Mouse (Mus musculus): Measurements from ENCODE around the gene Gm20517.

Gm20517 gene

DNA sequence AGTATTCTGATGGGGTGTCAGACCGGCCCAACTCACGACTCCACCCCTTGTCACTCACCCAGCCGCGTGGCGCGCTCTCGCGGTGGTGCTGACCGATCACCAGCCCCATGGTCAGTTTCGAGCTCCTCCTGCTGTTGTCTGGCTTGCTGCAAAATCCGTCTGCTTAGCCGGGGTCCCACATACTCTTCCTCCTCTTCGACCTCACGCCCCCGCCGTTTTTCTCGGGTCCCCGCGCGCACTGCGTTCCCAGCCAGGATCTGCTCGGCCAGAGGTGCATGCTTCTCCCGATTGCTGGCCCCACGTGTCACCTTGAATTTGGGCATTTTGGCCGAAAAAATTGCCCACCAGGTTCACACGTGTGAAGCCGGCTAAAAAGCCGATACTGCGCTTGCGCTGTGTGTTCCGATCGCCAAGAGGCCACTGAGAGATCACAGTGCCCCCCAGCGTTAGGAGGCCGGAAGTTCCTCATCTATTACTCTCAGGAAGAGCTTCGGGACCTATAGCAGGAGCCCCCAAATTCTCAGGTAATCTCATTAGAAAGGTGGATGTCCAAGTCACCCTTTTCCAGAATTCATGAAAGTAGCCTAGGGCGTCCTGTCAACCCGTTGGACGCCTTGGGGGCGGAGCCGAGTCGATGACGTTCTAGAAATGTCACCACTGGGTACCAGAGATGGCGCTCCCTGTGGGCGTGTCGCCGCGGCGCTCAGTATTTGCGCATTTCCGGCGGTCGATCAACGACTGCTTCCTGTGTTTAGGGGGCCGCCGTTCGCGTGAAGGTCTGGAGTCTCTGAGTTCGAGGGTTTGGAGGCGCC, at the start of gene Gm20517, which contains the start of the genes Bysl and Med20:
Gene Gm20517, plus strand, starts transcription at position 741 of the 812 bp plus-strand sequence.
Gene Bysl, minus strand, starts transcription at position 644 of the 812 bp plus-strand sequence.
Gene Med20, plus strand, starts transcription at position 734 of the 812 bp plus-strand sequence.
- DNase-seq (ENCODE audit: low spot score) = peak; percentile 96

DNA sequence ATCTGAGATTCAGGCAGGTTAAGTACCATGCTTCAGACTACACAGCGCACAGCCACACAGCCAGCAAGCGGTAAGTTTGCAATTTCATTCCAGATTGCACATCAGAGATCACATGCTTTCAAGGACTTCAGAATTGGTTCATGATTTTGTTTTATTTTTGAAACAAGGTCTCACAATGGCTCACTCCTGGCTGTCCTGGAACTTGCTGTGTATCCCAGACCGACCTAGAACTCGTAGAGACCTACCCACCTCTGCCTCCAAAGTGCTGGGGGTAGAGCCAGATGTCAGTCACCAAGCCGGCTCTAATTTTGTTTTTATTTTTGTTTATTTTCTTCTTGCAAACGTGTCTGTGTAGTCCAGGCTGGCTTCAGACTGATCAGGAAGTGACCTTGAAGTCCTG, 48.5 kb upstream of the Gm20517 start:
- no peak for DNase-seq (ENCODE audit: low spot score)

GRCm38 (mm10) chr17:47564612-47565011, 46.8 kb upstream of the Gm20517 start:
- DNase-seq (ENCODE audit: low spot score) = no peak

DNA sequence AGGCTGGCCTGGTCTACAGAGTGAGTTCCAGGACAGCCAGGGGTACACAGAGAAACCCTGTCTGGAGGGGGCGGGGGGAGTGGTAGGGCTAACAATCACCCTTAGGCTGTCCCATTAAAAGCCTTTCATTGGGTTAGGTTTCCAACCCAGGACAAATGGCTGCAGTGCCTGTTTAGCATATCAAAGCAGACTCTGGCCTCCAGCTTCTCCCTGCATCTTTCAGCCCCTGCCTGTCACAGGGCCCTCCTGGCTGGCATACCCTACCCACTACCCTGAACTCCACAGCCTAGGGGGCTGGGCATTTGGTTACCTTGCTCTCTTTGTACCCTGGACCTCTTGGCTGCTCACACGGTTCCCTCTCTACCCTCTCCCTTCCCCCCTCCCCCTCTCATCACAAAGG, 45.3 kb upstream of the Gm20517 start:
- DNase-seq (ENCODE audit: low spot score) = no peak

DNA sequence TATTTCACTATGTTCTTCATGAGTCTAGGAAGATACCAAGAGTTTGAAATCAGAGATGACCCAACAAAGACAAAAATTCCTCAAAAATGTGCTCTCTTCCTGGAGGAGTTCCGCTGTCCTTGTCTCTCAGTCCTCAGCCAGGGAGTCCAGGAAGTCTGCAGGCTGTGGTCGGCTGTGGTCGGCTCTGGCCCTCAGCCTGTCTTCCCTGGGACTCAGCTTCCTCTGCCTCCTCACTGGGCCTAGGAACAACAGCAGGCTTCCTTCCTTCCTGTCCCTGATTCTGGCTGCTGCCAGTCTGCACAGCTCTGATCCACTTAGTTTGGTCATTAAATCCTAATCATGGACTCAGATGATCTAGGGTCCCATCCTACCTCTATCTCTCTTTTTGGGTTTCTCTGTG, 44.1 kb upstream of the Gm20517 start:
- peak; percentile 43 for DNase-seq (ENCODE audit: low spot score)

GRCm38 (mm10) chr17:47568389-47568788, 43.0 kb upstream of the Gm20517 start:
- DNase-seq (ENCODE audit: low spot score) = no peak

GRCm38 (mm10) chr17:47568951-47569527, 42.4 kb upstream of the Gm20517 start:
- no peak for DNase-seq (ENCODE audit: low spot score)

- DNase-seq (ENCODE audit: low spot score) = no peak
Measured at GRCm38 (mm10) chr17:47571621-47572020, 39.8 kb upstream of the Gm20517 start.

DNA sequence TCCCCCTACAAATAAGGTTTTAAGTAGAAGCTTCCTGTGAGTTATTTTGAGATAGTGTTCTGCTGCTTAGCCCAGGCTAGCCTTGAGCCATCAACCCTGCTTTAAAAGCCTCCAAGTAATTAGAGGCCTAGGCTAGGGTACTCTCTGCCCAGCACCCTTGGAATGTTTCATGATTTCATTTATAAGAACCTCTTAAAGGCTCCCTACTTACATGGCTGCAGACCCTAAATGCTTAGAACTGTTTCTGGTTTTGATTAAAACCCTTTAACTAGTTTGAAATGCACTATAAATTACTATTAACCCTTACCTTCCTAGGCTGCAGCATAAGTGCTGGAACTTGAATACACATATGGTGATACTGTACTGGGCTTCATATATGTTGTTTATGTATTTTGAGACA, 39.0 kb upstream of the Gm20517 start:
- no peak for DNase-seq (ENCODE audit: low spot score)

DNA sequence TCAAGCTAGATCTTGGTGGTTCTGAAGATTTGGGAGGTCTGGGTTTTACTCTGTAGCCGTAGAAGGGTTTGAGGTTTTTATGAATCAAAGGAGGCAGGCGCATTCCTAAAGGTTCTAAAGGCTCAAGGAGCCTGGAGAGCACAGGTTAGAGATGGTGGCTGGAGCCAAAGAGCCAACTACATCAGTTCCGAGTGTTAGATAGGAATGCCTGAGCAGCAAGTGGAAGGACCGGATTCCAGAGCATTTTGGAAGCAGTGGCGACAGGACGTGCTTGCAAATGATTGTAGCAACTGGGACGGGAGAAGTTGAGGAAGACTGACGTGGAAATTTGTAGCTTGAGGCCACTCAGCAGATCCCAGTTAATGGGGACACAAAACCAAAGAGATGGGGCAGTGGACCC, 37.4 kb upstream of the Gm20517 start:
- peak; percentile 73 for DNase-seq (ENCODE audit: low spot score)

DNA sequence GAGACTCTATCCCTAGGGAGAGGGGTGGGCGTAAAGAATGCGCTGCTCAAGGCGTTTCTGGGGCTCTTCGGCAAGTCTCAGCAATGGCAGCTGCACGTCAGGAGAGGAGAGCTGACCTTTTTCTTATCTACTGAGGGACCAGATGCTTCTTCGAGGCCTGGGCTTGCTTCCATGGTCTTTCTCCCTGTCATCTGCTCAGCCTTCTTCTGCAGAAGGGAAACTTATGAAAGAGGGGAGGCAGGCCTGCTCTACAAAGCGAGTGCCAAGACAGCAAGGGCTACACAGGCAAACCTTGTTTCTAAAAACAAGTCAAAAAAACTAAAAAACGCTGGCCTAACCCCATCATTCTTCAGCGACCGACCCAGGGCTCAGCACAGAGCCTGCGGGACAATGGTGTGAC, 36.6 kb upstream of the Gm20517 start:
- no peak for DNase-seq (ENCODE audit: low spot score)

DNA sequence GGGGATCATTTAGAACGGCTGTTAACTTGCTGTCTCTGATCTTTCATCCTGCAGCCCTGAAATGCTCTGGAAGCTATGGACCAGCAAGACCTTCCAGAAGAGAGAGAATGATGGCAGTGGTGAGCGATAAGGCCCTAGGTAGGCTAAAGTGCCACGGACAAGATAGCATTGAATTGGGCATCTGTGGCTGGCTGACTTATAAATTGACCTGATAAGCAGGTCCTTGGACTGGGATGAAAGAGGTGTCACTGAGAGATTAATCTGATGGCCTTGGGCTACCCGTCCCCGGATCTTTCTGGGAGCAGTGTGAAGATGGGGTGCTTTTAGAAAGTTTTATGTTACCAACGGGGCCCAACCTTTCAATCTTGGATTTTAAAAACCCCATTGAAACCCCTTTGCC, 32.7 kb upstream of the Gm20517 start:
- DNase-seq (ENCODE audit: low spot score) = no peak

- no peak for DNase-seq (ENCODE audit: low spot score)
Measured at GRCm38 (mm10) chr17:47580962-47581361, 30.4 kb upstream of the Gm20517 start.

DNA sequence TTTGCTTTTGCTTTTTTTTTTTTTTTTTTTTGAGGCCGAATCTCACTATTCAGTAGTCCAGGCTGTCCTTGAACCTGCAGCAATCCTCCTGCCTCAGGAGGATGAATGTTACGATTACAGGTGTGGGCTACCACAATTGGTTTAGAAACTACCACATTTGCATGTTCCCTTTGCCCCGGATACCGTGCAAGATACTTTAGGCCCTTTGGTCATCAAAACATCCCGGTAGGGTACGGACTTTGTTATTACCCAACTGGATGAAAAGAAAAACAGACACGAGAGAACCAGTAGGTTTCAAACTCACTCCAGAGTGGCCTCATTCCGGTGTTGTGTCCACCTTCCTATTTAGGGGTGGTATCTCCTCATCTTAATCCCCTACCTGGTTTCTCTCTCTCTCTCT, 22.9 kb upstream of the Gm20517 start:
- DNase-seq (ENCODE audit: low spot score) = no peak

GRCm38 (mm10) chr17:47591073-47591472, 20.3 kb upstream of the Gm20517 start:
- DNase-seq (ENCODE audit: low spot score) = no peak

- peak; percentile 95 for DNase-seq (ENCODE audit: low spot score)
Measured at GRCm38 (mm10) chr17:47593215-47593853, 18.1 kb upstream of the Gm20517 start.

DNA sequence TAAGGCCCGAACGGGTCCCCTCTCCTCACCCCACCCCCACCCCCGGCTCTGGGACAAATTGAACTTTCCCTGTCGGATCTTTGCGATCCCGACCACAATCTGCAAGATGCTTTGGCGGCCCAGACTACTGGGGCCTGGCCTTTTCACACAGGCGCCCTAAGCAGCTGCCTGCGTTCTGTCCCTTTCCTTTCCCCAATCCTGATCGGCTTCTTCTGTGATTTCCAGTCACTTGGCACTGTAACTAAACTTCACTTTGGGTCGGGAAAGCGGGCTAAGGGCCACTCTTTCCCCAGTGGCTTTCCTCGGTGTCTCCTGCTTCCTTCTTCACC, 17.6 kb upstream of the Gm20517 start:
- DNase-seq (ENCODE audit: low spot score) = no peak

- DNase-seq (ENCODE audit: low spot score) = no peak
Measured at GRCm38 (mm10) chr17:47594183-47594968, 17.0 kb upstream of the Gm20517 start.

GRCm38 (mm10) chr17:47594969-47595247, 16.5 kb upstream of the Gm20517 start:
- DNase-seq (ENCODE audit: low spot score) = no peak

DNA sequence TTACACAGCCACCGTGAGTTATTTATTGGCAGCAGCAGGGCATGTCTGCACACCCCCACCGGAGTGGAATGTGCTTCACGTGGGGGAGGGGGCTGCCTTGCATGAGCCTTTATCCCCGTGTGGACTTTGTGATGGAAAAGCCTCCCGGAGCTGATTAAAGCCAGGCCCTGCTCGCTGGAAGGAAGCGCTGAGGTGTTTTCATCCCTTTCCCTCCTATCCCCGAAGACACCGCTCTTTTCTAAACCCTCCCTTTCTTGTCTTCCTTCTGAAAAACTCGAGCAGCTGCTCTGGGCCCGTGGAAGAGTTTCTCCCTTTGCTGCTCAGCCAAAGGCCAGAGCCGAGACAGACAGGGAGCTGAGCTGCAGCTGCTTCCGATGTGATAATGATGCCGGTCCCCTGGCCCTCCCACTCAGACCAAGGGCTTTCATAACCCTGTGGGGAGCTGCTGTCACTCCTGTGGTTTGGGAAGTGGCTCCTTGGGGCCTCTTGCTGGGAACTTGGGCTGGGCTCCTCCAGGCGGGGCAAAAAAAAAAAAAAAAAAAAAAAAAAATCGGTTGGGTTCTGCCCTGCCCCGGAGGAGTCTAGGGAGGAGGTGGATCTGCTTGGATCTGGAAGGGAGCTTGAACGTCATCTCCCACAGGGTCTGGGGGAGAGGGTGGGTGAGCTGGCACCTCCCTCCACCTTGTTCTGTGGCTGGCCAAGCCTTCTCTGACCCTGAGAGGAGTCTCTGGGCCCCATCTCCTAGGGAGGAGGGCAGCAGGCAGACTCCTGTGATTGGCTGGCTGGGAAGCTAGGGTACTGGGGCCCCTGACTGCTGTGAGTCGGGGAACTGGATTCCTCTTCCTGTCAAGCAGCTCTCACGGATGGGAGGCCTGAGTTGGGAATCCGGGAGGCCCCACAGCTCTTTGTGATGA, 15.9 kb upstream of the Gm20517 start:
- peak; percentile 76 for DNase-seq (ENCODE audit: low spot score)

DNA sequence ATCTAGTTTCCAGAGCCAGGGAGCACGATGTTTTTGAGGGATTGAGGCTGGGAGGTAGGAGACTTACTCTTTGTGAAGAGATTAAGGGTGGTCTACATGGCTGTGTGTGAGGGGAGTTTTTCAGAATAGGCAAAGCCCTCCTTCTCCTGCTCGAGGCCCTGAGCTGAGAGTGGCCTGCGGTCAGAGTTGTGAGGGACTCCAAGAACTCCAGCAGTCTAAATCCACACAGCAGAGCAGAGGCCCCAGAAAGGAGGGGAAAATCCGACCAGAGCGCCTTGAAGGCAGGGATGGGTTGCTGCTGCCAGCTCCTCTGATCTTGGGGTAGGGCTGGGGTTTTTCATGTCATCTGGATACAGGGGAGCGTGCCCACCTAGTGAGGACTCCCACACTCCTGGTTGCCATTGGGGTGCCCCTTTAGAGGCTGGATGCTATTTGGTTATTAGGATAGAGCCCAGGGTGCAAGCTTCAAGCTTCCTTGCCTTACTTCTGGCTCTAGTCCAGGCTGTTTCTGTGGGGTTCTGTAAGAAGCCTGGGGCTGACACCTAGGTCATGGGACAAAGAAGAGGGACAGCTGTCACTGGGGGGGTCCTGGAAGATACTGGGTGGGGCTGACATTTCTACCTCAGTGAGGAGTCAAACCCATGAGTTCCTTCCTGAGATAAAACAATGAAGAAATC, 15.1 kb upstream of the Gm20517 start:
- DNase-seq (ENCODE audit: low spot score) = no peak

All from lung, postnatal 25 days (tissue).